Mouse (Mus musculus): ENCODE measurements around the gene Ilk. TPM values are rescaled to one million over a fixed set of nuclear protein-coding genes. Genes with fewer than 3 reads are reported as not detected.

Gene Ilk
- polyA plus RNA-seq, 1 experiment from 2014 or later: 318 TPM

DNA sequence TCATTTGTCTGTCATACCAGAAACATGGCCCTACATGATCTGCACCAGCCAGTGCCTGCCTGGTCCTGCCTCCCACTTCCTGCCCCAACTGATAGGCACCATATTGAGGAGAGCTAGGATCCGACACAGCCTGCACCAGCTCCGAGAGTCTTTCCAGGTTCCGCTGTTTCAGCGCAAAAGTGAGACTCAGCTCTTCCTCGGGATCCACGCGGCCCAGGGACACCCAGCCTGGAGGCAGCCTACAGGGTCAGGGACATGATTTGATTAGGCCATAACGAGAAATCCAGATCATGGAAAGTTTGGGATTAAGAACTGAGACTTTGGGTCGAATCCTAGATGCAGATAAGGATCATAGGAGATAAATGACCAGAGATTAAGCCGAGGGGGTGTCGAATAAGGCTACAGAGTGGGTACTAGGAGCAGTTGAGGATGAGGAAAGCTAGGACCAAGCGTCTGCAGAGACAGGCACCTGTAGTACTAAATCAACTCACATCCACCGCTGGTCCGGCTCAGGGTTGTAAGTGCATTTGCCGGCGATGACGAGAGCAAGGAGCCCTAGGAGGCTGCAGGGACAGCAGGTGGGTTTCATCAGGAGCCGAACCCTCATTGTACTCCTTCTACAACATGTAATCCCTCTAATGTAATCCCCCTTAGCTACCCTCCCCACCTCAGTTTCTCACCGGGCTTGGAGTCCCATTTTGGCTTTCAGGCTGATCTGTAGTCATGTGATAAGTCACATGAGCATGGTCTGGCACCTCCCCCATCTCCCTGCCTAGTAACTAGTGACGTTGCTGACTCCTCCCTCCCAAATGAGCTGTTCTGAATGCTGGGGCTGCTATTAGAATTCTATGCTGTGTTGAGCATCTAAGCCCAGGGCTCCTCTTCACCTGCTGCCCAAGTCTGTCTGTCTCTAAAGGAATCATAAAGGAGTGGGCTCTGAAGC, 15.4 kb downstream of the Ilk start, which contains the start of gene Tpp1:
TSS of gene Tpp1 (minus strand) at position 745 of the 943 bp plus-strand sequence.
- 18% methylated on average over 20 of the region's 20 CpGs for WGBS

DNA sequence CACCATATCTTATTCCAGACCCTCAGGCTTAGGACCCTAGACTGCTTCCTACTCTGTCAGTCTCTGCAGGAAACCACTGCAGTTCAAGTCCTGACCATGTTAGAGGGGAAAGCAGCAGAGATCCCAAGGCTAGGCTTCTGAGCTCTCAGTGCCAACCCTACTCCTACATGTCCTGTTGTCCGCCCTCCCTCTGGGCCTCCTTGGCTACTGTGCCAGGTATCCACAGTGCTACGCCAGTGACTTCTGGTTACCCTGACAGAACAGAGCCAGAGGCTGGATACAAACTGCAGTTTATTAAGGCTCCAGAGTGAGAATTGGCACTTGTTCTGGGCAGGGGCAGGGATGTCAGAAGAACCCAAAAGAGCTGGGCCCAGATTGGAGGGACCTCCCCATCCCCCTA, 16.3 kb downstream of the Ilk start:
- Histone ChIP-seq H3K9ac (ENCODE audit: low read depth, low read length) (no peak overlapping the region), H3K4me1 (replicated peaks; ENCODE audit: insufficient read depth, low read length) (peaks cover 3% of the 10 kb centered on the region; the same call in 1 of the 2 replicates), H3K36me3 (ENCODE audit: insufficient read depth, low read length) (peaks cover 11% of the 10 kb centered on the region; the same call in 1 of the 2 replicates), H3K27ac (no peak overlapping the region), H3K4me2 (ENCODE audit: low read length) (no peak overlapping the region), H3K27me3 (ENCODE audit: insufficient read depth, low read length) (no peaks in the 10 kb centered on the region), H3K9me3 (replicated peaks; ENCODE audit: low read length) (no peaks in the 10 kb centered on the region), H3K4me3 (replicated peaks; ENCODE audit: low read depth, low read length) (no peak overlapping the region)
- no peak for TF ChIP-seq CTCF (IDR thresholded peaks at IDR 0.05; ENCODE audit: low read depth)
- DNase-seq (ENCODE audit: low spot score) (no peak), ATAC-seq (replicated peaks; ENCODE audit: low FRiP score, low read depth) (peak; percentile 16; the same call in 1 of the 2 replicates)
- WGBS: 96% methylated on average over 2 of the region's 2 CpGs

More for the DNA sequence above, 15.4 kb downstream of the Ilk start, which contains the start of gene Tpp1:
- Histone ChIP-seq H3K27ac (peak within 1 kb of the TSS; percentile 50; the same call in 1 of the 2 replicates), H3K4me1 (replicated peaks; ENCODE audit: insufficient read depth, low read length) (peaks cover 3% of the 10 kb centered on the region; the same call in 1 of the 2 replicates), H3K9ac (ENCODE audit: low read depth, low read length) (peak within 1 kb of the TSS; percentile 64), H3K27me3 (ENCODE audit: insufficient read depth, low read length) (no peaks in the 10 kb centered on the region), H3K4me2 (ENCODE audit: low read length) (peak within 1 kb of the TSS; percentile 92), H3K36me3 (ENCODE audit: insufficient read depth, low read length) (peaks cover 10% of the 10 kb centered on the region; the same call in 1 of the 2 replicates), H3K9me3 (replicated peaks; ENCODE audit: low read length) (no peaks in the 10 kb centered on the region), H3K4me3 (replicated peaks; ENCODE audit: low read depth, low read length) (peak within 1 kb of the TSS; percentile 68)
- ATAC-seq (replicated peaks; ENCODE audit: low FRiP score, low read depth) (peak; percentile 94), DNase-seq (ENCODE audit: low spot score) (peak; percentile 97)
- no peak for TF ChIP-seq CTCF (IDR thresholded peaks at IDR 0.05; ENCODE audit: low read depth)

DNA sequence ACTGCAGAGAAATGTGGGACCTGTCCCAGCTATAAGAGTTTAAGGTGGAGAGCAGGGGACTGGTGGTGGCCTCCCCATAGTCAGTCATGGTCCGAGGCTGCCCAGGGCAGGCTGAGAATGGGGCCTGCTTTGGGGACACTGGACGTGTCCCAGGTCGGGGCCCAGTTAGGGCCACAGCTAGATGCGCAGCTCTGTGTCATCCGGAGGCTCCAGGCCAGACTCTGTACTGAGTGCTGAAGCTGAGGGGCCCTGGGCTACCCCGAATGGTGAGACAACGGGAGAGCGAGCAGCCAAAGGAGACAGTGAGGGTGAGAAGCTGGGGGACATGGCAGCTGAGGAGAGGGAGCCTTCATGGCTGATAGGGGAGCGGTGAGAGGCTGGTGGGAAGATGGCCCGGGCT, 16.9 kb downstream of the Ilk start:
- Histone ChIP-seq H3K27me3 (ENCODE audit: insufficient read depth, low read length) (no peaks in the 10 kb centered on the region), H3K4me1 (replicated peaks; ENCODE audit: insufficient read depth, low read length) (peaks cover 3% of the 10 kb centered on the region; the same call in 1 of the 2 replicates), H3K9me3 (replicated peaks; ENCODE audit: low read length) (no peaks in the 10 kb centered on the region), H3K9ac (ENCODE audit: low read depth, low read length) (no peak overlapping the region), H3K4me3 (replicated peaks; ENCODE audit: low read depth, low read length) (no peak overlapping the region), H3K36me3 (ENCODE audit: insufficient read depth, low read length) (peaks cover 11% of the 10 kb centered on the region; the same call in 1 of the 2 replicates), H3K4me2 (ENCODE audit: low read length) (no peak overlapping the region), H3K27ac (no peak overlapping the region)
- ATAC-seq (replicated peaks; ENCODE audit: low FRiP score, low read depth): no peak
- no peak for TF ChIP-seq CTCF (IDR thresholded peaks at IDR 0.05; ENCODE audit: low read depth)
- no peak for DNase-seq (ENCODE audit: low spot score)
- WGBS: 93% methylated on average over 10 of the region's 10 CpGs

DNA sequence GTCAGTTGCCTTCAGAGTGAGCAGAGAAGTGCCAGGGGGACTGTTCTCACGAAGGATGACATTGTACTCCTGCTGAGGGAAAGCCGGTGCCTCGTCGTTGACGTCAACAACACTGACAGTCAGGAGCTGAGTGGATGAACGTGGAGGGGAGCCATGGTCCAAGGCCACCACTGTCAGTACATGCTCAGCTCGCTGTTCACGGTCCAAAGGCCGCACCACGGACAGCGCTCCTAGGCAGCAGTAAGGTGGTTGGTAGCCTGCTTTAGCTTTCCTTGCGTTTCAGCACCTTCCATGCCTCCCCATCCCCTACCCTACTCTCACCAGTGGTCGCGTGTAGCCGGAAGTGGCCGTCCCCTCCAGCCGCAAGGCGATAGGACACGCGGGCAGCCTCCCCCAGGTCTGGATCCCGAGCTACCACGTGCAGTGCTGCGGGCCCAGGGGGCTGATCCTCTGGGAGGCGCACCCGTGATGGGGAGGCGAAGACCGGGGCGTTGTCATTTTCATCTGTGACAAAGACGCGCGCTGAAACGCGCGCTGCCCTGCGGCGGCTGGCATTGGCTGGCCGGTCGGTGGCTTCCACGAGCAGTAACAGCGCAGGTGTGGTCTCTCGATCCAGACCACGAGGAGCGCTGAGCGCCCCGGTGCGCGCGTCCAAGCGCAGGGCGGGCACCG, 25.6 kb downstream of the Ilk start:
- no peaks in the 10 kb centered on the region for H3K4me1 ChIP-seq (replicated peaks; ENCODE audit: insufficient read depth, low read length)
- TF ChIP-seq CTCF (IDR thresholded peaks at IDR 0.05; ENCODE audit: low read depth): no peak
- no peak overlapping the region for H3K27ac ChIP-seq
- H3K9ac ChIP-seq (ENCODE audit: low read depth, low read length): no peak overlapping the region
- ATAC-seq (replicated peaks; ENCODE audit: low FRiP score, low read depth): 0 out of 2 replicates have a peak, but pooled peaks have one; percentile 16
- no peaks in the 10 kb centered on the region for H3K9me3 ChIP-seq (replicated peaks; ENCODE audit: low read length)
- H3K27me3 ChIP-seq (ENCODE audit: insufficient read depth, low read length): no peaks in the 10 kb centered on the region
- H3K36me3 ChIP-seq (ENCODE audit: insufficient read depth, low read length): peaks cover 31% of the 10 kb centered on the region
- H3K4me3 ChIP-seq (replicated peaks; ENCODE audit: low read depth, low read length): no peak overlapping the region
- WGBS: 50% methylated on average over 51 of the region's 51 CpGs
- H3K4me2 ChIP-seq (ENCODE audit: low read length): peak overlapping the region; percentile 27
- no peak for DNase-seq (ENCODE audit: low spot score)

DNA sequence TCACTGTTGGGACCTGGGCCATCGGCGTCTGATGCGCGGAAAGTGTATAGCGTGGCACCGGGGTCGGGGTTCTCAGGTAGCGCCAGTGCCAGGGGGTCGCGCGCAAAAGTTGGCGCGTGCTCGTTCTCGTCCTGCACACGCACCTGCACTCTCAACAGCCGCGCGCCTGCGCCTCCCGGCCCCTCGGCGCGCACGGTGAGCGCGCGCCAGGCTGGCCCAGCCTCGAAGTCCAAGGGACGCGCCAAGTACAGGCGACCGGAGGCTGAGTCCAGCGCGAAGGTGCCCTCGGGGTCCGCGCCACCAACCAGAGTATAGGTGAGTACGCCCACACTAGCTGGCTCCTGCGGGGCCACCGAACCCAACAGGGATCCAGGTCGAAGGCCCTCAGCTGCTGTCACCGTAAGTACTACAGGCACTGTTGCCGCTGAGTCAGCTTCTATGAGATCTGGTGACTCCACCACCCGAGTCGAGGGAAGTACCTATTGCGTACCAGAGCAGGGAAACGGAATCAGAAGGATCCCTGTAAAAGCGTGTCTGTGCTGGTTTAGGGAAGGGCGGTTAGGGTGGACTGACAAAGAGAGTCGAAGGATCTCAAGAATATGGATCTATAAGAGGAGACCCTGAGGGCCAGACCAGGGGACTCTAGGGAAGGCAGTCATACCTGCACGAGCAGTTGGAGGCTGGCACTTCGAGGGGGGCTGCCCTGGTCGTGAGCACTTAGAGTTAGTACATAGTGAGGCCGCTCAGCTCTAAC, 26.3 kb downstream of the Ilk start:
- DNase-seq (ENCODE audit: low spot score) (no peak), ATAC-seq (replicated peaks; ENCODE audit: low FRiP score, low read depth) (no peak)
- Histone ChIP-seq H3K27ac (no peak overlapping the region), H3K9me3 (replicated peaks; ENCODE audit: low read length) (no peaks in the 10 kb centered on the region), H3K9ac (ENCODE audit: low read depth, low read length) (no peak overlapping the region), H3K4me2 (ENCODE audit: low read length) (peak overlapping the region; percentile 27), H3K4me1 (replicated peaks; ENCODE audit: insufficient read depth, low read length) (0 out of 2 replicates have a peak, but pooled peaks cover 3% of the 10 kb centered on the region), H3K4me3 (replicated peaks; ENCODE audit: low read depth, low read length) (no peak overlapping the region), H3K36me3 (ENCODE audit: insufficient read depth, low read length) (peaks cover 31% of the 10 kb centered on the region), H3K27me3 (ENCODE audit: insufficient read depth, low read length) (no peaks in the 10 kb centered on the region)
- WGBS: 61% methylated on average over 55 of the region's 55 CpGs
- TF ChIP-seq CTCF (IDR thresholded peaks at IDR 0.05; ENCODE audit: low read depth): no peak

Measured in kidney, postnatal 0 days (tissue).